Mouse (Mus musculus): ENCODE data around the gene Gm42517. TPM values are rescaled to one million over a fixed set of nuclear protein-coding genes. Genes with fewer than 3 reads are reported as not detected.

The Gm42517 gene
- polyA plus RNA-seq, 1 experiment, result 1.3 TPM

DNA sequence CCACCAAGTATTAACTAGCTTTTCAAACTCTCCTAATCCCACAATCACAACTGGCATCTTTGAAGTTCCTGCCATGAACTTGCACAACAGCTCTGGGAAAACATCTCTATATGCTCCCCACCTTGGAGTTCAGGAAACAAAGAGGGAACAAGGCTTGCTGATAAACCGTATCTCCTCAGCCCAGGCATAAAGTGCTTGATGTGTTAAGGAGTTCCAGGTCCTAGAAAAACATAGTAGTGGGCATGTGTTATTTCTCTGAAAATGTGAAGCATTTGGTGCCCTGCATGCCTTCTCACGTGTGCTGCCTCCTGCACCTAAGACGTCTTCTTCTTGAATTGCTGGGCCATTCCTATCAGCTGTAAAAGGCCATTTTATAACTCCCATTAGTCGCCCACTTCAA lies 30.3 kb downstream of the Gm42517 start:
- Histone ChIP-seq H3K27me3 (ENCODE audit: control insufficient read depth, insufficient read depth, low read length) (no peaks in the 10 kb centered on the region), H3K36me3 (ENCODE audit: control insufficient read depth, insufficient read depth, low read length) (peaks cover 10% of the 10 kb centered on the region), H3K4me3 (ENCODE audit: extremely low read depth, insufficient read depth, insufficient read length) (no peak overlapping the region), H3K27ac (ENCODE audit: insufficient read depth, low read length) (no peak overlapping the region), H3K4me1 (ENCODE audit: control insufficient read depth, insufficient read depth, insufficient read length) (no peaks in the 10 kb centered on the region)
- TF ChIP-seq CTCF (IDR thresholded peaks at IDR 0.05; ENCODE audit: extremely low read depth, insufficient read depth, insufficient read length, insufficient replicate concordance) (no peak), POLR2A (IDR thresholded peaks at IDR 0.05; ENCODE audit: low read depth, low read length) (no peak)
- WGBS, result 72% methylated on average over 4 of the region's 4 CpGs
- DNase-seq (ENCODE audit: low read depth in 1 of 2, low spot score in 2 of 2), result no peak

DNA sequence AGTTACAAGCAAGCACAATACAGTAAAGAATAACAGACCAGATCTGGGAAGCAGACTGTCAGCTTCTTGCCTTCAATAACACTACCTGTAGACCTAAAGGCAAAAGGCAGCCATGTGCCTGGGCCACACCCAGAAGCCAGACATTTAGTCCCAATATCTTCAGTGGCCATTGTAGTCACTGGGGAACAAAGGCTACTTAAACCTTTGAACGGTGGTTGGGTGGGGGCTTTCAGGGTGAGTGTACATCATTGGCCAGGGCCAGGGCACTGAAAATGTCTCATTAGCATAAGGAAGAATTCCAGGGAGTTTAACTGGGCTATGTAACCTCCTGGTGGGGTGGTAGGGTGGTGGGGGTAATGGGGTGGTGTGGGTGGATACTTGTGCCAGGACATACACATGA lies 36.7 kb downstream of the Gm42517 start:
- TF ChIP-seq CTCF (IDR thresholded peaks at IDR 0.05; ENCODE audit: extremely low read depth, insufficient read depth, insufficient read length, insufficient replicate concordance) (no peak), POLR2A (IDR thresholded peaks at IDR 0.05; ENCODE audit: low read depth, low read length) (no peak)
- 82% methylated on average over 1 of the region's 1 CpGs for WGBS
- no peak overlapping the region for H3K4me3 ChIP-seq (ENCODE audit: extremely low read depth, insufficient read depth, insufficient read length)
- no peaks in the 10 kb centered on the region for H3K27me3 ChIP-seq (ENCODE audit: control insufficient read depth, insufficient read depth, low read length)
- H3K27ac ChIP-seq (ENCODE audit: insufficient read depth, low read length), result no peak overlapping the region
- H3K4me1 ChIP-seq (ENCODE audit: control insufficient read depth, insufficient read depth, insufficient read length), result no peaks in the 10 kb centered on the region
- peaks cover 8% of the 10 kb centered on the region for H3K36me3 ChIP-seq (ENCODE audit: control insufficient read depth, insufficient read depth, low read length)
- DNase-seq (ENCODE audit: low read depth in 1 of 2, low spot score in 2 of 2), result no peak

Other genes starting within 250 kb of the Gm42517 start
- 54.0 and 80.2 TPM in 2 replicates for gene Tmed5, start 235.3 kb downstream of the Gm42517 start, polyA plus RNA-seq (2012; rRNA removed)
- gene Ccdc18, start 235.0 kb downstream of the Gm42517 start, polyA plus RNA-seq (2012; rRNA removed), result 0.07 and 0.11 TPM in 2 replicates
- 16.0 and 23.5 TPM in 2 replicates for gene Dr1, start 99.0 kb downstream of the Gm42517 start, polyA plus RNA-seq (2012; rRNA removed)
- gene Pigg, start 55.3 kb downstream of the Gm42517 start, polyA plus RNA-seq (2012; rRNA removed), result 2.4 and 2.7 TPM in 2 replicates
- gene Pde6b, start 20.5 kb upstream of the Gm42517 start, polyA plus RNA-seq (2012; rRNA removed), result not detected in 2 replicates
- 18.3 and 18.7 TPM in 2 replicates for gene Atp5k, start 66.5 kb upstream of the Gm42517 start, polyA plus RNA-seq (2012; rRNA removed)
- 3.7 and 3.8 TPM in 2 replicates for gene Mfsd7a, start 81.0 kb upstream of the Gm42517 start, polyA plus RNA-seq (2012; rRNA removed)
- 3.1 and 3.9 TPM in 2 replicates for gene Pcgf3, start 93.3 kb upstream of the Gm42517 start, polyA plus RNA-seq (2012; rRNA removed)
- gene Cplx1, start 182.1 kb upstream of the Gm42517 start, polyA plus RNA-seq (2012; rRNA removed), result 0.05 TPM in 1 of 2 replicates, not detected in the other

Measured in spleen, adult 2 months (tissue).